Mouse (Mus musculus): ENCODE data around the gene Cyp4f16.
"Not testable (repeated sequence)": the region's sequence is repeated elsewhere in the genome, so short reads cannot be mapped to it uniquely, and the experiment has no call there.

- TF ChIP-seq CTCF (IDR thresholded peaks at IDR 0.05; ENCODE audit: borderline replicate concordance, insufficient read depth, low read depth, low read length); POLR2A (IDR thresholded peaks at IDR 0.05; ENCODE audit: borderline replicate concordance, insufficient read depth, low read length): not testable (repeated sequence)
Observed at GRCm38 (mm10) chr17:32563301-32563700, 26.9 kb downstream of the Cyp4f16 start.

Data from cerebellum, adult 2 months (tissue).